8 mouse cellular contexts compared by ENCODE assay signal in genomic region chr19:46524601-46525321, GRCm38 (mm10). TPM values are rescaled to one million over a fixed set of nuclear protein-coding genes. Genes with fewer than 3 reads are reported as not detected.
DNase-seq lines count a peak whose midpoint lies in the region; ATAC-seq and TF ChIP-seq lines count a peak whose summit lies in the region.

No protein-coding gene starts in this region.

- no peak overlapping the region for H3K4me3 ChIP-seq in C2C12 (ENCODE audit: insufficient read depth, poor library complexity, severe bottlenecking)
- no peak overlapping the region for H3K4me3 ChIP-seq in forebrain, embryonic 15.5 days
- H3K4me3 ChIP-seq in hindbrain, embryonic 10.5 days: peak overlapping the region; percentile 47
- H3K4me3 ChIP-seq in limb, embryonic 13.5 days: peak overlapping the region; percentile 27; the same call in 1 of the 2 replicates
- H3K4me3 ChIP-seq in midbrain, embryonic 14.5 days (replicated peaks; ENCODE audit: low read depth, low read length): no peak overlapping the region

- peak; percentile 16 for TF ChIP-seq CTCF in C2C12 (IDR thresholded peaks at IDR 0.05; ENCODE audit: control insufficient read depth, insufficient read depth, insufficient read length)

- H3K9ac ChIP-seq in forebrain, embryonic 15.5 days (replicated peaks): no peak overlapping the region; the same call in 1 of the 2 replicates
- H3K9ac ChIP-seq in limb, embryonic 13.5 days: peak overlapping the region; percentile 43; the same call in 1 of the 2 replicates
- H3K9ac ChIP-seq in midbrain, embryonic 14.5 days (replicated peaks; ENCODE audit: low read length): peak overlapping the region; percentile 31; the same call in 1 of the 2 replicates

- H3K9me3 ChIP-seq in forebrain, embryonic 15.5 days: no peaks in the 10 kb centered on the region
- no peaks in the 10 kb centered on the region for H3K9me3 ChIP-seq in hindbrain, embryonic 10.5 days
- H3K9me3 ChIP-seq in limb, embryonic 13.5 days: no peaks in the 10 kb centered on the region
- no peaks in the 10 kb centered on the region for H3K9me3 ChIP-seq in midbrain, embryonic 14.5 days (ENCODE audit: control insufficient read depth, low read length)

- DNase-seq in ZHBTc4 (ENCODE audit: low read depth, low spot score): peak; percentile 92
- DNase-seq in hindbrain, embryonic 10.5 days (ENCODE audit: low spot score): peak; percentile 67
- peak; percentile 19 for DNase-seq in midbrain, embryonic 14.5 days
- no peak for DNase-seq in cerebellum, adult 18-20 months
- DNase-seq in urinary bladder, postnatal 25 days (ENCODE audit: low spot score): no peak

- peaks cover 70% of the 10 kb centered on the region for H3K4me1 ChIP-seq in forebrain, embryonic 15.5 days
- H3K4me1 ChIP-seq in hindbrain, embryonic 10.5 days (replicated peaks): peaks cover 91% of the 10 kb centered on the region
- H3K4me1 ChIP-seq in limb, embryonic 13.5 days: peaks cover 72% of the 10 kb centered on the region
- peaks cover 63% of the 10 kb centered on the region for H3K4me1 ChIP-seq in midbrain, embryonic 14.5 days (ENCODE audit: control insufficient read depth, insufficient read depth, low read length)

- H3ac ChIP-seq in C2C12 (ENCODE audit: control insufficient read depth, insufficient read length, low read depth): peak overlapping the region; percentile 65

- H3K4me2 ChIP-seq in forebrain, embryonic 15.5 days (replicated peaks): peak overlapping the region; percentile 44
- H3K4me2 ChIP-seq in limb, embryonic 13.5 days (replicated peaks): peak overlapping the region; percentile 64
- H3K4me2 ChIP-seq in midbrain, embryonic 14.5 days (ENCODE audit: low read length): peak overlapping the region; percentile 54

- no peaks in the 10 kb centered on the region for H3K27me3 ChIP-seq in C2C12 (ENCODE audit: control insufficient read depth, insufficient read depth, insufficient read length)
- no peaks in the 10 kb centered on the region for H3K27me3 ChIP-seq in forebrain, embryonic 15.5 days
- H3K27me3 ChIP-seq in hindbrain, embryonic 10.5 days (ENCODE audit: insufficient read depth, poor library complexity, severe bottlenecking): no peaks in the 10 kb centered on the region
- H3K27me3 ChIP-seq in limb, embryonic 13.5 days: no peaks in the 10 kb centered on the region
- no peaks in the 10 kb centered on the region for H3K27me3 ChIP-seq in midbrain, embryonic 14.5 days (ENCODE audit: control insufficient read depth, insufficient read depth, low read length)

- 25% methylated on average over 14 of the region's 14 CpGs for WGBS in forebrain, embryonic 15.5 days
- WGBS in hindbrain, embryonic 10.5 days: 25% methylated on average over 14 of the region's 14 CpGs
- WGBS in limb, embryonic 13.5 days: 29% methylated on average over 14 of the region's 14 CpGs
- WGBS in midbrain, embryonic 14.5 days: 25% methylated on average over 14 of the region's 14 CpGs

- H3K27ac ChIP-seq in forebrain, embryonic 15.5 days (replicated peaks): peak overlapping the region; percentile 85
- peak overlapping the region; percentile 88 for H3K27ac ChIP-seq in hindbrain, embryonic 10.5 days
- H3K27ac ChIP-seq in limb, embryonic 13.5 days: peak overlapping the region; percentile 70; the same call in 1 of the 2 replicates
- peak overlapping the region; percentile 85 for H3K27ac ChIP-seq in midbrain, embryonic 14.5 days (replicated peaks; ENCODE audit: low read depth, low read length)

- no peaks in the 10 kb centered on the region for H3K79me2 ChIP-seq in C2C12 (ENCODE audit: control insufficient read depth, insufficient read depth)

- no peaks in the 10 kb centered on the region for H3K36me3 ChIP-seq in C2C12 (ENCODE audit: control insufficient read depth, insufficient read depth)
- no peaks in the 10 kb centered on the region for H3K36me3 ChIP-seq in forebrain, embryonic 15.5 days
- no peaks in the 10 kb centered on the region for H3K36me3 ChIP-seq in hindbrain, embryonic 10.5 days
- no peaks in the 10 kb centered on the region for H3K36me3 ChIP-seq in limb, embryonic 13.5 days
- no peaks in the 10 kb centered on the region for H3K36me3 ChIP-seq in midbrain, embryonic 14.5 days (ENCODE audit: control insufficient read depth, insufficient read depth, low read length)

- no peaks in the 10 kb centered on the region for H3K79me3 ChIP-seq in C2C12 (ENCODE audit: low read depth)

- ATAC-seq in forebrain, embryonic 15.5 days (replicated peaks): no peak
- ATAC-seq in limb, embryonic 13.5 days (ENCODE audit: low FRiP score, low read depth): no peak
- ATAC-seq in midbrain, embryonic 14.5 days (ENCODE audit: low FRiP score, low TSS enrichment): no peak

TF ChIP-seq in C2C12, 6 proteins besides CTCF, POLR2A, EP300 and RAD21:
- TF ChIP-seq MAX (IDR thresholded peaks at IDR 0.05): peak; percentile 56
- TF ChIP-seq FOSL1 (IDR thresholded peaks at IDR 0.05; ENCODE audit: insufficient read depth, low read length, poor library complexity, severe bottlenecking): no peak

RNA-seq across cellular contexts. Expression of gene Trim8, which starts 23.3 kb away (rescaled TPM):
- polyA plus RNA-seq in C2C12 (2012; fragmentation: generic; extraction: Trizol): 26.8 TPM
- 28.0 and 29.4 TPM in 2 replicates for polyA plus RNA-seq in forebrain, embryonic 15.5 days (2015; fragmentation: Nextera tagmentation; extraction: Ambion mirVana)
- 26.5 and 30.0 TPM in 2 replicates for polyA plus RNA-seq in hindbrain, embryonic 10.5 days (2016; fragmentation: Nextera tagmentation; extraction: Ambion mirVana)
- 13.6 and 14.2 TPM in 2 replicates for polyA plus RNA-seq in limb, embryonic 13.5 days (2015; fragmentation: Nextera tagmentation; extraction: Ambion mirVana)
- 36.5 and 38.5 TPM in 2 replicates for polyA plus RNA-seq in midbrain, embryonic 14.5 days (2014; fragmentation: Nextera tagmentation; extraction: Ambion mirVana)

RNA-seq across cellular contexts. Expression of gene Arl3, which starts 48.2 kb away (rescaled TPM):
- polyA plus RNA-seq in C2C12 (2012; fragmentation: generic; extraction: Trizol): 81.4 TPM
- 238 and 241 TPM in 2 replicates for polyA plus RNA-seq in forebrain, embryonic 15.5 days (2015; fragmentation: Nextera tagmentation; extraction: Ambion mirVana)
- 203 and 209 TPM in 2 replicates for polyA plus RNA-seq in hindbrain, embryonic 10.5 days (2016; fragmentation: Nextera tagmentation; extraction: Ambion mirVana)
- polyA plus RNA-seq in limb, embryonic 13.5 days (2015; fragmentation: Nextera tagmentation; extraction: Ambion mirVana): 178 and 183 TPM in 2 replicates
- polyA plus RNA-seq in midbrain, embryonic 14.5 days (2014; fragmentation: Nextera tagmentation; extraction: Ambion mirVana): 134 and 200 TPM in 2 replicates

RNA-seq across cellular contexts. Expression of gene Sfxn2, which starts 48.4 kb away (rescaled TPM):
- 1.4 TPM for polyA plus RNA-seq in C2C12 (2012; fragmentation: generic; extraction: Trizol)
- polyA plus RNA-seq in forebrain, embryonic 15.5 days (2015; fragmentation: Nextera tagmentation; extraction: Ambion mirVana): 12.6 and 13.7 TPM in 2 replicates
- 12.9 and 17.9 TPM in 2 replicates for polyA plus RNA-seq in hindbrain, embryonic 10.5 days (2016; fragmentation: Nextera tagmentation; extraction: Ambion mirVana)
- polyA plus RNA-seq in limb, embryonic 13.5 days (2015; fragmentation: Nextera tagmentation; extraction: Ambion mirVana): 27.8 and 28.1 TPM in 2 replicates
- 7.3 and 10.2 TPM in 2 replicates for polyA plus RNA-seq in midbrain, embryonic 14.5 days (2014; fragmentation: Nextera tagmentation; extraction: Ambion mirVana)

Comparison
In these comparisons a context has a peak if more than half of its experiments do, and no peak if none do; other contexts are left out.
1. H3K4me3 ChIP-seq: peak in hindbrain, embryonic 10.5 days (single experiment) and limb, embryonic 13.5 days (single experiment); none in C2C12 (single experiment), forebrain, embryonic 15.5 days (single experiment) and midbrain, embryonic 14.5 days (single experiment).
2. DNase-seq: peak in ZHBTc4 (single experiment), hindbrain, embryonic 10.5 days (single experiment) and midbrain, embryonic 14.5 days (single experiment); none in cerebellum, adult 18-20 months (0 of 2) and urinary bladder, postnatal 25 days (single experiment).
3. Peak in every context shown above with its lines, with median percentiles within 50 percentile points of each other: H3K27ac ChIP-seq and H3K4me2 ChIP-seq.